Mouse (Mus musculus) limb, embryonic 13.5 days (tissue): ENCODE measurements at regions not wholly inside any gene's neighbourhood (a gene's known extent, or its start where the extent isn't known, plus 50 kb on each side); places are given as distances from the start of the nearest gene placed in this dataset.

Experiments used
- ATAC-seq: fragments of 200-750 bp; cut with Nextera tagmentation; 2 replicates; pipeline ENCODE4 v1.8.0; 2017; ENCODE audit warnings: low read depth, moderate number of reproducible peaks, moderate TSS enrichment; ENCODE audit not compliant: low FRiP score
- H3K27ac ChIP-seq: fragments of 300-500 bp; sonication (generic); 2 replicates; pipeline ENCODE4 v1.5.1; 2015; ENCODE audit warnings: inconsistent platforms, mild to moderate bottlenecking, moderate library complexity
- H3K27me3 ChIP-seq: fragments of 300-500 bp; sonication (generic); 2 replicates; pipeline ENCODE4 v1.6.1; 2015; ENCODE audit warnings: mild to moderate bottlenecking, inconsistent platforms
- H3K36me3 ChIP-seq: fragments of 300-500 bp; sonication (generic); 2 replicates; pipeline ENCODE4 v1.6.1; 2015; ENCODE audit warnings: inconsistent platforms, mild to moderate bottlenecking, moderate library complexity
- H3K4me1 ChIP-seq: fragments of 300-500 bp; sonication (generic); 2 replicates; pipeline ENCODE4 v1.6.1; 2015; ENCODE audit warnings: inconsistent platforms
- H3K4me2 ChIP-seq: fragments of 300-500 bp; sonication (generic); replicated peaks from 2 replicates; pipeline ENCODE4 v1.6.1; 2015; ENCODE audit warnings: inconsistent platforms, mild to moderate bottlenecking, moderate library complexity
- H3K4me3 ChIP-seq: fragments of 300-500 bp; sonication (generic); 2 replicates; pipeline ENCODE4 v1.5.1; 2015; ENCODE audit warnings: moderate library complexity, mild to moderate bottlenecking, inconsistent platforms
- H3K9ac ChIP-seq: fragments of 300-500 bp; sonication (generic); 2 replicates; pipeline ENCODE4 v1.6.1; 2015; ENCODE audit warnings: mild to moderate bottlenecking, inconsistent platforms
- H3K9me3 ChIP-seq: fragments of 300-500 bp; sonication (generic); 2 replicates; pipeline ENCODE4 v1.6.1; 2016; ENCODE audit warnings: inconsistent platforms
- WGBS: fragments of 180-500 bp; shearing (Covaris S2); methylation state at CpG from one replicate; pipeline ENCODE4 v1.1.7; 2015; 5-methylcytosine and 5-hydroxymethylcytosine counted together

DNA sequence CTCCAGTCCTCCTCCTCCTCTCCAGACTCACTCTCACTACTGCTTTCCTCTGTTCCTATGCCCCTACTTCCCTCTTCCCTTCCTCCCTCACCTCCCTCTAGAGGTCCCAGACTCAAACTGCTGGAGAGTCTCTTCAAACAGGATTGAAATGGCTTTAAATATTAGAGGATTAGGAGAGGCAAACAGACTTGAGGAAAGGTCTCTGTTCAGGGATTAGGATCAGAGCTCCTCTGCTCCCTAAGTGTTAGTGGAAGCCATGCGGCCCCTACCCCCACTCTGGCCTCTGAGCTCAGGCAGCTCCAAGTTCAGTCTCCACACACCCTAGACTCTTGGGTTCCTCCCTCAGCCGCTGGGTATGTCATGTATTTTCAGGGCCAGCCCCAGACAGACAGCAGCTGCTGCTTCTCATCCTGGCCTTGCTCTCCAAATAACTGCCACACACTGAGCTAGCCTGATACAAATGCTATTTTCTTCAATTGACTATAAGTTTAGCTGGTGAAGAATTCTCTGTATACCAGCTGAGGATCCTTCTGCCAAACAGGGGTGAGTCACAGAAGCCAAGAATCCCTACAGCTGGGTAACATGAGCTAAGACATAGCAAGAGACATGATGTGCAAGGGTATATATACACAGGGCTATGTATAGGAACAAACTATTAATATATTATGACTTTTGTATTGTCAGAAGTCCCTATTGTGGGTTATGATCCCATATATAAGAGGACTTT lies 55.2 kb upstream of the Nxpe4 start:
- H3K9ac ChIP-seq: no peak overlapping the region
- no peaks in the 10 kb centered on the region for H3K36me3 ChIP-seq
- H3K4me3 ChIP-seq: no peak overlapping the region
- no peak overlapping the region for H3K4me2 ChIP-seq
- peak; percentile 61; the same call in 1 of the 2 replicates for ATAC-seq
- H3K27me3 ChIP-seq: no peaks in the 10 kb centered on the region; the same call in 1 of the 2 replicates
- H3K9me3 ChIP-seq: no peaks in the 10 kb centered on the region
- no peak overlapping the region for H3K27ac ChIP-seq
- WGBS: 47% methylated on average over 2 of the region's 2 CpGs
- H3K4me1 ChIP-seq: no peaks in the 10 kb centered on the region

- Histone ChIP-seq H3K9me3 (no peaks in the 10 kb centered on the region), H3K27me3 (peaks cover 1% of the 10 kb centered on the region), H3K4me2 (no peak overlapping the region), H3K36me3 (no peaks in the 10 kb centered on the region), H3K4me3 (no peak overlapping the region), H3K4me1 (no peaks in the 10 kb centered on the region), H3K9ac (no peak overlapping the region), H3K27ac (no peak overlapping the region)
- 42% methylated on average over 7 of the region's 7 CpGs for WGBS
- no peak for ATAC-seq
Observed at GRCm38 (mm10) chr9:48108994-48109619, 52.7 kb upstream of the Nxpe4 start.

DNA sequence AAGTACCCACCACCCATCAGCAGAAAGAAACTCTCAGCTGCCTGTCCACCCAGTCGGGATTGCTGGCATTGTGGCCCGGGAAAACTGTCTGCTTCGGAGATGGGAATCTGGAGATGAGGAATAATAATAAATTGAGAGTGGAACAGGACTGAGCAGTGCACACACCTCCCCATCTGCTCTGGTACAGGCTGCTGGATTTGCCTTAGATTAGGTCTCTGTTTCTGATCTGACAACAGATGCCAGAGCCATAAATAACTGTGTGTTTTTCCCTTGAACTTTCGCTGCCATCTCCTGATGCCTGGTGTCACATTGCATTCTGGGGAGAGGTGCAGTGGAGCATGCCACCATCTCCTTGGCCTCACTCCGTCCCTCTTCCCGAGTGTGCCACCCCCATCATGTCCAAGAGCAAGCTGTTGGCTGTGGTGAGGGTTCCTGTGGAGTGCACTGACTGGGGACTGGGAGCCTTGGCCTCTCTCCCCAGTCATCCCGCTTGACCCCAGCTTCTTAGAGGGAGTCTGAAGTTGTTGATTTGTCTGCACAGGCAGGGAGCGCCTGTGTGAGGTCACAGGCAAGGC lies 50.4 kb upstream of the Nxpe4 start:
- H3K4me2 ChIP-seq: no peak overlapping the region
- no peak overlapping the region; the same call in 1 of the 2 replicates for H3K27ac ChIP-seq
- ATAC-seq: no peak

More for the DNA sequence above, 50.4 kb upstream of the Nxpe4 start:
- WGBS: 29% methylated on average over 8 of the region's 8 CpGs
- Histone ChIP-seq H3K36me3 (no peaks in the 10 kb centered on the region), H3K27me3 (peaks cover 2% of the 10 kb centered on the region), H3K9me3 (no peaks in the 10 kb centered on the region), H3K9ac (no peak overlapping the region), H3K4me1 (no peaks in the 10 kb centered on the region), H3K4me3 (no peak overlapping the region)
